Mouse (Mus musculus) forebrain, embryonic 13.5 days (tissue): ENCODE results near the gene Gng12. TPM values are rescaled to one million over a fixed set of nuclear protein-coding genes. Genes with fewer than 3 reads are reported as not detected.
A peak's percentile ranks its signal among the peaks of the same experiment; 100 is the strongest.
"Not testable (repeated sequence)": the region's sequence is repeated elsewhere in the genome, so short reads cannot be mapped to it uniquely, and the experiment has no call there.

Experiments used
- ATAC-seq: fragments of 200-750 bp; cut with Nextera tagmentation; 2 replicates; pipeline ENCODE4 v1.8.0; 2017
- H3K27ac ChIP-seq: fragments of 300-500 bp; sonication (generic); 2 replicates; pipeline ENCODE4 v1.5.1; 2015; ENCODE audit warnings: inconsistent platforms, mild to moderate bottlenecking, moderate library complexity
- H3K27me3 ChIP-seq: fragments of 300-500 bp; sonication (generic); 2 replicates; pipeline ENCODE4 v1.6.1; 2015; ENCODE audit warnings: mild to moderate bottlenecking, inconsistent platforms
- H3K36me3 ChIP-seq: fragments of 300-500 bp; sonication (generic); 2 replicates; pipeline ENCODE4 v1.6.1; 2015; ENCODE audit warnings: mild to moderate bottlenecking, inconsistent platforms; ENCODE audit not compliant: poor library complexity, severe bottlenecking
- H3K4me1 ChIP-seq: fragments of 300-500 bp; sonication (generic); 2 replicates; pipeline ENCODE4 v1.6.1; 2015; ENCODE audit warnings: inconsistent platforms
- H3K4me2 ChIP-seq: fragments of 300-500 bp; sonication (generic); 2 replicates; pipeline ENCODE4 v1.6.1; 2015; ENCODE audit warnings: inconsistent platforms, mild to moderate bottlenecking, moderate library complexity
- H3K4me3 ChIP-seq: fragments of 300-500 bp; sonication (generic); 2 replicates; pipeline ENCODE4 v1.5.1; 2015; ENCODE audit warnings: mild to moderate bottlenecking, inconsistent platforms
- H3K9ac ChIP-seq: fragments of 300-500 bp; sonication (generic); 2 replicates; pipeline ENCODE4 v1.6.1; 2015; ENCODE audit warnings: mild to moderate bottlenecking, inconsistent platforms
- H3K9me3 ChIP-seq: fragments of 300-500 bp; sonication (generic); replicated peaks from 2 replicates; pipeline ENCODE4 v1.6.1; 2016; ENCODE audit warnings: inconsistent platforms
- whole genome bisulfite sequencing: fragments of 180-500 bp; shearing (Covaris S2); methylation state at CpG from one replicate; pipeline ENCODE4 v1.1.7; 2015; 5-methylcytosine and 5-hydroxymethylcytosine counted together
- polyA plus RNA-seq: library from polyadenylated mRNA; unstranded; fragments of >200 nt; fragmentation: Nextera tagmentation; extraction: Ambion mirVana; gene quantifications from 2 replicates; pipeline ENCODE4 v1.2.1, GENCODE M21; 2015

The Gng12 gene
- polyA plus RNA-seq, 1 experiment from 2014 or later, result 22.4 TPM

- WGBS, result 76% methylated on average over 12 of the region's 12 CpGs
- peaks cover 14% of the 10 kb centered on the region for H3K4me1 ChIP-seq
- no peak for ATAC-seq
These were observed 48.2 kb downstream of the Gng12 start for GRCm38 (mm10) chr6:66944190-66945003.

DNA sequence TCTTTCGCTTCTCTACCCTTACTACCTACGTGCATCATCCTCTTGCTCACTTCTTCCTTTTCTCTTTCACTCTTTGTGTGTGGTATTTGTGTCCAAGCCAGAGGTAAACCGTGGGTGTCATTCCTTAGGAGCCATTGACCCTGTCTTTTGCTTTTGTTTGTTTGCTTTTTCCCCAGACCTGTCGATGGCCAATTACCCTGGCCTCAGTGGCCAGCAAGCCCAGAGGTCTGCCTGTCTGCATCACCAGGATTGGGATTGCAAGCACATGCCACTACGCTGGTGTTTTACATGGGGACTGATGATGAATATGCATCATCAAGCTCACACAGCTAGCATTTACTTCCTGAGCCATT is 48.8 kb downstream of the Gng12 start:
- WGBS, result 74% methylated on average over 5 of the region's 5 CpGs
- Histone ChIP-seq H3K36me3 (no peaks in the 10 kb centered on the region), H3K27ac (no peak overlapping the region), H3K9ac (no peak overlapping the region), H3K4me3 (no peak overlapping the region), H3K4me1 (peaks cover 14% of the 10 kb centered on the region), H3K9me3 (no peaks in the 10 kb centered on the region), H3K4me2 (no peak overlapping the region), H3K27me3 (no peaks in the 10 kb centered on the region)
- no peak for ATAC-seq

More at GRCm38 (mm10) chr6:66944190-66945003, 48.2 kb downstream of the Gng12 start:
- H3K4me2 ChIP-seq, result no peak overlapping the region
- H3K9ac ChIP-seq, result no peak overlapping the region
- no peak overlapping the region for H3K27ac ChIP-seq
- no peaks in the 10 kb centered on the region for H3K27me3 ChIP-seq
- H3K9me3 ChIP-seq, result no peaks in the 10 kb centered on the region
- H3K4me3 ChIP-seq, result no peak overlapping the region
- H3K36me3 ChIP-seq, result no peaks in the 10 kb centered on the region

- peaks cover 9% of the 10 kb centered on the region for H3K4me1 ChIP-seq
- H3K4me2 ChIP-seq, result no peak overlapping the region
- no peaks in the 10 kb centered on the region for H3K9me3 ChIP-seq
- ATAC-seq, result no peak
- H3K27me3 ChIP-seq, result no peaks in the 10 kb centered on the region
- H3K36me3 ChIP-seq, result no peaks in the 10 kb centered on the region
- H3K4me3 ChIP-seq, result no peak overlapping the region
- no peak overlapping the region for H3K9ac ChIP-seq
- 93% methylated on average over 3 of the region's 3 CpGs for WGBS
- H3K27ac ChIP-seq, result no peak overlapping the region
These were observed 51.9 kb downstream of the Gng12 start for GRCm38 (mm10) chr6:66948111-66948510.

DNA sequence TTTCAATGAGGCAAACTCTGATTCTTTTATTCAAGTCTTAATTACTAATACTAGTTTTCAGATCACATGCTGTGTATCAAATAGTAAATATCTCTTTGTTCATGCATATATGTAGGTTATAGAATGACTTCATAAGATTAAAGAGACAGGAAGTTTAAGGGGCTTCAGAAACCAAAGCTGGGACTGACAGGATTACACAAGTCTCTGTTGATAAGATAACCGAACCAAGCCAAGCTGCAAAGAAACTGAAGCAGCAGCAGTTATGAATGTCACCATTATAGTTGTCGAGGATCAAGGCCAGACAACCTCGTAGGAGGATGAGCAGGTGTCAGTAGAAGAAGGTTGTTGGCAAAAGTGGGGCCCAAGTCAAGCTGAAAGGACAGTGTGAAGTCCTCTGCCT is 52.7 kb downstream of the Gng12 start:
- 81% methylated on average over 3 of the region's 3 CpGs for WGBS
- Histone ChIP-seq H3K9ac (no peak overlapping the region), H3K4me1 (0 out of 2 replicates have a peak, but pooled peaks cover 4% of the 10 kb centered on the region), H3K27ac (no peak overlapping the region), H3K4me2 (no peak overlapping the region), H3K27me3 (no peaks in the 10 kb centered on the region), H3K9me3 (no peaks in the 10 kb centered on the region), H3K36me3 (no peaks in the 10 kb centered on the region), H3K4me3 (no peak overlapping the region)
- no peak for ATAC-seq

DNA sequence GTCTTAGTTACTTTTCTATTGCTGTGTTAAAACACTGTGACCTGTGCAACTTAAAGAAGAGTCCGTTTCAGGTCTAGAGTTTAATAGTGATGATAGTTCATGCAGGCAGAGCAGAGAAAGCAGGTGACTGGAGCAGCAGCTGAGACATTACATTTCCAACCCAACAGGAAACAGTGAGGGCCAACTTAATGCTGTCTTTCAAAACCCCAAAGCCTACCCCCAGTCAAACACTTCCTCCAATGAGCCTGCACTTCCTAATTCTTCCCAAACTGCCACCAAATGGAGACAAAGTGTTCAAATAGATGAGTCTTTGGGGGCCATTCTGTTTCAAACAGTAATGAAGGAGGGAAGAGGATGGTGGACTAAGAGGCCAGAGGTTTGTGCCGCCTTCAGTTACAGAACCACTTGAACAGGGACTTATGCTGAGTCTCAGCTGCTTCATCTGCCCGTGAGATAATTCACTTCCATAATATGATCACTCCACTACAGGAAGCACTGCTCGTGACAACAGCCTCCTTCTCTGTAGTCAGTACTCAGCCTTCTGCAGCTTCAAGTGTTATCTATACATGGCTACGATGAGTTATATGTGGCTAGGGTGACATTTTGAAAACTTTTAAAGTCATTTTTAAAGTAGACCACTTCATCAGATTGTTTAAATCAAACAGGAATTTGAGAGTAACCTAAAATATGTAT is 55.7 kb downstream of the Gng12 start:
- 88% methylated on average over 5 of the region's 5 CpGs for WGBS
- ATAC-seq, result no peak
- H3K9ac ChIP-seq, result no peak overlapping the region
- no peak overlapping the region for H3K4me3 ChIP-seq
- H3K9me3 ChIP-seq, result no peaks in the 10 kb centered on the region
- H3K4me2 ChIP-seq, result no peak overlapping the region
- H3K27me3 ChIP-seq, result no peaks in the 10 kb centered on the region
- H3K4me1 ChIP-seq, result no peaks in the 10 kb centered on the region
- H3K27ac ChIP-seq, result no peak overlapping the region
- no peaks in the 10 kb centered on the region for H3K36me3 ChIP-seq

DNA sequence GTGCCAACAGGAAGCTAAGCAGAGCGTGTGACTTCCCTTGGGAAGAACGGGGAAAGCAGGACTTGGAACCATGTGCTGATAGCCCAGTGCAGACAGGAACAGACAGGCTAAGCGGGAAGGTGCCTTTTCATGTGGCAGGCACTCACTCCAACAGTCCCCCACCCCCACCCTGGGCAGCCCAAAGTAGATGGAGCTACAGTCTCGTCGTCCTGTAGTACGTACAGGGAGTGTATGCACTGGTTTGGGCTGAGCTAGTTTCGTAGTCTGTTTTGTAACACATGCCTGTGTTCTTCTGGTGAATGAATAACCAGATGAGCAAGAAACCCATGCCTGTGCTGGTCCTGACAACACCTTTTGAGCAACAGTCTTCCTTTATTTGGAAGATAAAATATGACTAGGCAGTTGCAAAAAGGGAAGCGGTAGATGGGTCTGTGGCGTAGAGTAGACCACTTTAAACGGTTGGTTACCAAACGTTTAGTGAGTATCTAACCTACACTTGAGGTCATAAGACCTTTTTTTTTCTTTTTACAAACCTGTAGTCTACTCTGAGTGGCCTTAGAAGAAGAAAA is 57.8 kb downstream of the Gng12 start:
- H3K9ac ChIP-seq, result no peak overlapping the region
- no peak for ATAC-seq
- H3K36me3 ChIP-seq, result no peaks in the 10 kb centered on the region
- no peak overlapping the region for H3K4me3 ChIP-seq
- no peak overlapping the region for H3K4me2 ChIP-seq
- WGBS, result 89% methylated on average over 11 of the region's 11 CpGs
- H3K9me3 ChIP-seq, result no peaks in the 10 kb centered on the region
- H3K4me1 ChIP-seq, result no peaks in the 10 kb centered on the region
- H3K27ac ChIP-seq, result no peak overlapping the region
- H3K27me3 ChIP-seq, result no peaks in the 10 kb centered on the region

GRCm38 (mm10) chr6:66955089-66955657 is 59.0 kb downstream of the Gng12 start:
- no peak overlapping the region for H3K9ac ChIP-seq
- no peak overlapping the region for H3K4me2 ChIP-seq
- H3K36me3 ChIP-seq, result no peaks in the 10 kb centered on the region
- WGBS, result 85% methylated on average over 11 of the region's 11 CpGs
- H3K4me3 ChIP-seq, result no peak overlapping the region
- no peaks in the 10 kb centered on the region for H3K4me1 ChIP-seq
- H3K27me3 ChIP-seq, result no peaks in the 10 kb centered on the region
- H3K27ac ChIP-seq, result no peak overlapping the region
- no peak for ATAC-seq
- no peaks in the 10 kb centered on the region for H3K9me3 ChIP-seq

- Histone ChIP-seq H3K9ac (no peak overlapping the region), H3K4me1 (no peaks in the 10 kb centered on the region), H3K36me3 (no peaks in the 10 kb centered on the region), H3K9me3 (no peaks in the 10 kb centered on the region), H3K4me3 (no peak overlapping the region), H3K27ac (no peak overlapping the region), H3K27me3 (no peaks in the 10 kb centered on the region), H3K4me2 (no peak overlapping the region)
- WGBS, result 95% methylated on average over 5 of the region's 5 CpGs
- no peak for ATAC-seq
These were observed 62.5 kb downstream of the Gng12 start for GRCm38 (mm10) chr6:66958466-66959235.

GRCm38 (mm10) chr6:66962582-66963043 is 66.4 kb downstream of the Gng12 start:
- Histone ChIP-seq H3K27me3 (no peaks in the 10 kb centered on the region), H3K9me3 (no peaks in the 10 kb centered on the region), H3K9ac (no peak overlapping the region), H3K36me3 (no peaks in the 10 kb centered on the region), H3K4me3 (no peak overlapping the region), H3K4me1 (peaks cover 10% of the 10 kb centered on the region), H3K4me2 (no peak overlapping the region), H3K27ac (no peak overlapping the region)
- peak; percentile 83 for ATAC-seq
- 27% methylated on average over 2 of the region's 2 CpGs for WGBS

DNA sequence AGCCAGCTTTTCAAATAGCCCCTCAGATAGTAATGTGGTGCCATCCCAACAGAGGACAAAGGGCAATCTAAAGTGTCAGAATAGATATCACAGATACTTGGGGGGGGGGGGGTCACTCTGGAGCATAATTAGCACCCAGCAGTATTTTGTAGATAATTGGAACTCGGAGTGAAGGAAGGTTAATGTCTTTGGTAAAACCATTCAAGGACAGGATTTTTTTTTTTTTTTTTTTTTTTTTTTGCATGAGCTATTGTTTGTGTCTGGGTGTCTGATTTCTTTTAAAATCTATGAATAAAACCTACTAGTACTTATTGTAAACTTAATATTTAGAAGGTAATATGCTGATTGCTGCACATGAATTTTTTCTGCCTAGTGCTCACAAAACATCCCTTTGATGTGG is 66.9 kb downstream of the Gng12 start:
- no peaks in the 10 kb centered on the region for H3K27me3 ChIP-seq
- no peak overlapping the region for H3K4me3 ChIP-seq
- WGBS, result 48% methylated on average over 1 of the region's 1 CpGs
- no peak for ATAC-seq
- no peak overlapping the region for H3K9ac ChIP-seq
- no peak overlapping the region for H3K4me2 ChIP-seq
- no peaks in the 10 kb centered on the region for H3K36me3 ChIP-seq
- H3K4me1 ChIP-seq, result peaks cover 10% of the 10 kb centered on the region
- H3K27ac ChIP-seq, result no peak overlapping the region
- H3K9me3 ChIP-seq, result no peaks in the 10 kb centered on the region

DNA sequence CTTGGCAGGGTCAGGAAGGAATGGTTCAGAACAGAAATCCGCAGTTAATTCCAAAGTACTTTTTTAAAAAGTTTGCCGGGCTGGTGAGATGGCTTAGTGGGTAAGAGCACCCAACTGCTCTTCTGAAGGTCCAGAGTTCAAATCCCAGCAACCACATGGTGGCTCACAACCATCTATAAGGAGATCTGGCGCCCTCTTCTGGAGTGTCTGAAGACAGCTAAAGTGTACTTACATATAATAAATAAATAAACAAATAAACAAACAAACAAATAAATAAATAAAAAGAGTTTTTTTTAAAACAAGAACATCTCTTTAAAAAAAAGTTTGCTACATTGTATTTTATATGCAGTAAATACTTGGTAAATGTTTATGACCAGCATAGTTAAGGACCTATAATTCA is 67.5 kb downstream of the Gng12 start:
- H3K27ac ChIP-seq, H3K27me3 ChIP-seq, H3K9ac ChIP-seq, ATAC-seq, H3K9me3 ChIP-seq, H3K4me2 ChIP-seq, H3K4me3 ChIP-seq, H3K36me3 ChIP-seq: not testable (repeated sequence)
- WGBS, result 88% methylated on average over 3 of the region's 3 CpGs
- peaks cover 10% of the 10 kb centered on the region for H3K4me1 ChIP-seq
